Mouse (Mus musculus): ENCODE results near the gene 4921539E11Rik. TPM values are rescaled to one million over a fixed set of nuclear protein-coding genes. Genes with fewer than 3 reads are reported as not detected.
A peak's percentile ranks its signal among the peaks of the same experiment; 100 is the strongest.

The 4921539E11Rik gene
- polyA plus RNA-seq, 1 experiment from 2014 or later: not detected

GRCm38 (mm10) chr4:103188786-103189640 is 101.7 kb downstream of the 4921539E11Rik start:
- H3K27me3 ChIP-seq (ENCODE audit: insufficient read depth, low read length): no peaks in the 10 kb centered on the region
- no peak overlapping the region for H3K27ac ChIP-seq (ENCODE audit: low read depth)
- 0 out of 2 replicates have a peak, but pooled peaks have one; percentile 23 for TF ChIP-seq EP300 (IDR thresholded peaks at IDR 0.05; ENCODE audit: low read depth)
- no peak for TF ChIP-seq CTCF (IDR thresholded peaks at IDR 0.05; ENCODE audit: low read depth)
- no peak overlapping the region for H3K9ac ChIP-seq (replicated peaks)
- H3K9me3 ChIP-seq (ENCODE audit: low read length): no peaks in the 10 kb centered on the region
- WGBS (ENCODE audit: insufficient replicate concordance): 77% methylated on average over 8 of the region's 8 CpGs
- H3K4me1 ChIP-seq (ENCODE audit: insufficient read depth): 0 out of 2 replicates have a peak, but pooled peaks cover 2% of the 10 kb centered on the region
- ATAC-seq (peak; percentile 82), DNase-seq (no peak)
- peaks cover 30% of the 10 kb centered on the region for H3K36me3 ChIP-seq (replicated peaks; ENCODE audit: insufficient read depth, low read length)
- H3K4me3 ChIP-seq (ENCODE audit: low read depth, low read length): no peak overlapping the region
- no peak overlapping the region; the same call in 1 of the 2 replicates for H3K4me2 ChIP-seq (ENCODE audit: low read depth, low read length)

Other genes starting within 250 kb of the 4921539E11Rik start
- gene Mier1, start 176.5 kb downstream of the 4921539E11Rik start, polyA plus RNA-seq (2015; fragmentation: Nextera tagmentation; extraction: Ambion mirVana): 22.6 and 25.4 TPM in 2 replicates
- gene Wdr78, start 176.3 kb downstream of the 4921539E11Rik start, polyA plus RNA-seq (2015; fragmentation: Nextera tagmentation; extraction: Ambion mirVana): 0.06 and 0.12 TPM in 2 replicates
- gene Slc35d1, start 75.7 kb downstream of the 4921539E11Rik start, polyA plus RNA-seq (2015; fragmentation: Nextera tagmentation; extraction: Ambion mirVana): 10.0 and 10.5 TPM in 2 replicates
- gene Oma1, start 22.9 kb upstream of the 4921539E11Rik start, polyA plus RNA-seq (2015; fragmentation: Nextera tagmentation; extraction: Ambion mirVana): 10.3 and 11.4 TPM in 2 replicates